Mouse (Mus musculus) left cerebral cortex, adult 2 months (tissue): ENCODE measurements around the gene Sugp2. TPM values are rescaled to one million over a fixed set of nuclear protein-coding genes. Genes with fewer than 3 reads are reported as not detected.
A peak's percentile ranks its signal among the peaks of the same experiment; 100 is the strongest.

Experiments used
- DNase-seq, 2 experiments: peaks; one replicate each; pipeline ENCODE4 v3.0.0; 2021 to 2022; ENCODE audit warnings: low spot score in 2 of 2, mixed read lengths in 1 of 2; ENCODE audit errors: extremely low spot score in 1 of 2
- H3K27ac ChIP-seq: fragments of 200-600 bp; 2 replicates; pipeline ENCODE4 v1.8.1; 2022
- H3K4me3 ChIP-seq: fragments of 200-600 bp; 2 replicates; pipeline ENCODE4 v1.8.1; 2022
- CTCF ChIP-seq: fragments of 200-600 bp; IDR thresholded peaks from 2 replicates; pipeline ENCODE4 v1.8.1; 2022; ENCODE audit warnings: antibody characterized with exemption, mild to moderate bottlenecking, moderate library complexity
- intact Hi-C: fragments of 180-260 bp; cut with DNase I; formaldehyde crosslinking; loops from one replicate; pipeline ENCODE4 v1.15.1; 2025
- total RNA-seq, 2 experiments: library from RNA; stranded (reverse); gene quantifications; 2 replicates each; pipeline ENCODE4 v1.2.3; 2021

Gene Sugp2
- total RNA-seq, 2 experiments from 2014 or later = 116 to 117 TPM

- no peak for DNase-seq
- TF ChIP-seq CTCF = no peak
- Histone ChIP-seq H3K27ac (no peak overlapping the region), H3K4me3 (no peak overlapping the region)
- intact Hi-C loops = no loop called here
Observed at GRCm38 (mm10) chr8:70285304-70285703, 51.3 kb downstream of the Sugp2 start.

DNA sequence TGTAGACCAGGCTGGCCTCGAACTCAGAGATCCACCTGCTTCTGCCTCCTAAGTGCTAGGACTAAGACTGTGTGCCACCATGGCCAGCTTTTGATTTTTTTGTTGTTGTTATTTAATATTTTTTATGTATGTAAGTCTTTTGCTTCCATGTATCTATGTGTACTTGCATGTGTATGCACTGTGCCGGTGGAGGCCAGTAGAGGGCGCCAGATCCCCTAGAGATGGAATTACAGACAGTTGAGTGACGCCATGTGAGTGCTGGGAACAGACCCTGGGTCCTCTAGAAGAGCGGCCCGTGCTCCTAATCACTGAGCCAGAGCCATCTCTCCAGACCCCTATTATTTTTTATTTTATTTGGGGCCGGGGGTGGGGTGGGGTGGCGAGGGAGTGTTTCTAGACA, 52.7 kb downstream of the Sugp2 start:
- intact Hi-C loops = no loop called here
- peak; percentile 34 for TF ChIP-seq CTCF
- DNase-seq = no peak
- Histone ChIP-seq H3K27ac (no peak overlapping the region), H3K4me3 (no peak overlapping the region)

DNA sequence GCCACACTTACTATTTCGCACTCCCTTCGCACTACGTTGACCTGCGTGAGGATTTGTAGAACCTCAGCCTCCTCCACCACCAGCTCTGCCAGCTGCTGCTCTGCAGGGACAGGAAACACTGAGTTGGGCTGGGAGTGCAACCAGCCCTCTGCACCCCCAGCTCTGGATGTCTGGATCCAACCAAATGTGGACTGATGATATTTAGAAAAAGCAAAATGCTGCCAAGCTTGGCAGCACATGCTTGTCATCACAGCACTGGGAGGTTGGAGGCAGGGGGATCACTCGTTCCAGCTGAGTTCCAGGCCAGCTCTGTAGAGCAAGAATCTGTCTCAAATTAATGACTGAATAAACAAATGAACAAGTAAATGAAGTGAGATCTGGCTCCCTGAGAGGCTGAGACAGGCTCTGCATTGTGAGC, 60.0 kb downstream of the Sugp2 start:
- TF ChIP-seq CTCF = no peak
- intact Hi-C loops = no loop called here
- Histone ChIP-seq H3K27ac (no peak overlapping the region), H3K4me3 (no peak overlapping the region)
- DNase-seq = no peak

- intact Hi-C loops = no loop called here
- no peak for TF ChIP-seq CTCF
- Histone ChIP-seq H3K4me3 (no peak overlapping the region), H3K27ac (no peak overlapping the region)
- DNase-seq = no peak
Observed at GRCm38 (mm10) chr8:70300881-70301280, 66.9 kb downstream of the Sugp2 start.

GRCm38 (mm10) chr8:70302358-70302890, 68.4 kb downstream of the Sugp2 start, which contains the start of the genes Ddx49 and Cope:
Gene Ddx49, minus strand, starts transcription at chr8:70302489.
Gene Cope, plus strand, starts transcription at chr8:70302518.
- Histone ChIP-seq H3K27ac (peak within 1 kb of the TSS; percentile 97), H3K4me3 (peak within 1 kb of the TSS; percentile 76)
- intact Hi-C loops = no loop called here
- TF ChIP-seq CTCF = no peak
- peak; percentile 93 to 94 for DNase-seq

GRCm38 (mm10) chr8:70302901-70303300, 68.9 kb downstream of the Sugp2 start:
- DNase-seq = no peak
- H3K4me3 ChIP-seq = peak overlapping the region; percentile 76
- H3K27ac ChIP-seq = peak overlapping the region; percentile 97
- TF ChIP-seq CTCF = no peak
- intact Hi-C loops = no loop called here

DNA sequence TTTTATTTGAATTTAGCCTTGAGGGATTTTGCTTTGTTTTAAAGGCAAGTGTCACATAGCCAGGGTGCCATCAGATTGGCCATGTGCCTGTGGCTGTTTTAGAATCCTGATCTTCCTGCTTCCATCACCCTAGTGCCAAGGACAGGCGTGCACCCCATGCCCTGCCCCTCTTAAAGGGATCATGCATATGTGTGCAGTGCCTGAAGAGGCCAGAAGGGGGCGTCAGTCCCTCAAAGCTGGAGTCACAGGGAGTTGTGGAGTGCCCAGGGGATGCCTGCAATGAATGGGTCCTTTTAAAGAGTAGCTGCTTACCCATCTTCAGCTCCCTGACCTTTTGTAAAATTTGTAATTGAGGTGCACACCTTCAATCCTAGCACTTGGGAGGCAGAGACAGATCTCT, 75.3 kb downstream of the Sugp2 start:
- intact Hi-C loops = no loop called here
- no peak overlapping the region for H3K4me3 ChIP-seq
- no peak overlapping the region for H3K27ac ChIP-seq
- peak; percentile 62 for TF ChIP-seq CTCF
- no peak for DNase-seq

- TF ChIP-seq CTCF = no peak
- DNase-seq = no peak
- no peak overlapping the region for H3K4me3 ChIP-seq
- intact Hi-C loops = no loop called here
- H3K27ac ChIP-seq = no peak overlapping the region
Observed at GRCm38 (mm10) chr8:70313399-70313798, 79.4 kb downstream of the Sugp2 start.

GRCm38 (mm10) chr8:70315624-70316510, 81.8 kb downstream of the Sugp2 start, which contains the start of gene Cers1:
Gene Cers1, plus strand, starts transcription at chr8:70315775.
- peak within 1 kb of the TSS; percentile 93 for H3K4me3 ChIP-seq
- H3K27ac ChIP-seq = peak within 1 kb of the TSS; percentile 97
- TF ChIP-seq CTCF = no peak
- intact Hi-C loops = no loop called here
- peak; percentile 84 to 86 for DNase-seq

DNA sequence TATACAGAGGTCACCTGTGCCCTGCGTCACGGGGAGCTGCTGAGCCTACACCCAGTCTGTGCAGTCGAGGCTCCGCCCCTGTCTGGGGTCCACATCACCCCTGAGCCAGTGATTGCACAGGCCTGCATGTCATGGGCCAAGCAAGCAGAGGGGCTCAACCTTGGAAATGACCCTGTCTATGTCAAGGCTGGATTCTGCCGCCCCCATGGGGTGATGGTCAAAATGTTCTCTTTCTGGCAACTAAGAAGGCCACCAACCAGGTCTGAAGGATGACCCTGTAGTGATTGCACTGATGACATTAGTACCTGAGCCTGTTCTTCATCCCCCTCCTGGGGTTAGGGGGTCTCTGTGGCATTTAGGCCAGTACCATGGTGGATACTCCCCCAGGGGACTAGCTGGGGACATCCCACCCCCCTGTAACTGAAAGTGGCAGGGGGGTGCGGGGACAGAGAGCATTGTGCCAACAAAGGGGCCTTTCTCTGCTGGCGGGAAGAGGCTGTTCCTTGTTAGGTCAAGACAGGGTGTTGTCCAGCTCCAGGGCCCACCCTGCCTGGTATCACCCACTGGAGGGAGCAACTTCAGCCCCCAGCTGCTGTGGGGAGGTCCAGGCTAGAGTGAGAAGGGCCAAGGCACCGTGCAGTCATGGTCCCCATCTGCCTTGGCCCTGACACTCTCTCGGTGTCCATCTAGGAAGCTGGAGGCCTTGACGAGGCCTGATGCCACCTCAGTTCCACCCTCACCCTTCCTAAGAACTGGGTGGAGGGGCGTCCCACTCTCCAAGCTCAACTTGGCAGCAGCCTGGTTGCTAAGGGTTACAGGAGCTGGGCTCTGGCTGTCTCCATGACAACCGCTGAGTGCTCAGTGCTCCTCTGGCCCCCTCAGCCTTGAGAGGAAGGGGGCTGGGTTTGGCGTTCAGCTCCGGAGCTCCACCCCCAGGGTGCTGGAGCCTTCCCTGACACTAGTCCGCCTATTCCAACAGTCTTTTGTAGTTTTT, 82.8 kb downstream of the Sugp2 start:
- no peak for TF ChIP-seq CTCF
- DNase-seq = peak; percentile 83 to 88
- Histone ChIP-seq H3K4me3 (peak overlapping the region; percentile 93), H3K27ac (peak overlapping the region; percentile 97)
- intact Hi-C loops = no loop called here

GRCm38 (mm10) chr8:70317872-70318271, 83.8 kb downstream of the Sugp2 start:
- H3K4me3 ChIP-seq = no peak overlapping the region
- intact Hi-C loops = no loop called here
- TF ChIP-seq CTCF = no peak
- no peak for DNase-seq
- peak overlapping the region; percentile 9; the same call in 1 of the 2 replicates for H3K27ac ChIP-seq
